Mouse (Mus musculus) telencephalon, adult 2 months (tissue): Measurements from ENCODE around the gene Tysnd1.

Source experiments
- DNase-seq: peaks from one replicate; pipeline ENCODE4 v3.0.0-alpha.2; 2011; ENCODE audit warnings: low read depth, low spot score

The Tysnd1 gene

GRCm38 (mm10) chr10:61689405-61689804 is 5.9 kb upstream of the Tysnd1 start:
- DNase-seq: no peak

- DNase-seq: no peak
These were observed 1.8 kb upstream of the Tysnd1 start for GRCm38 (mm10) chr10:61693563-61693962.

- no peak for DNase-seq
These were observed 617 bp downstream of the Tysnd1 start for GRCm38 (mm10) chr10:61695703-61696559.

- DNase-seq: no peak
These were observed 1.2 kb downstream of the Tysnd1 start for GRCm38 (mm10) chr10:61696560-61696823.

GRCm38 (mm10) chr10:61697028-61697427 is 1.7 kb downstream of the Tysnd1 start:
- no peak for DNase-seq

GRCm38 (mm10) chr10:61704663-61705062 is 9.3 kb downstream of the Tysnd1 start:
- DNase-seq: no peak

- DNase-seq: no peak
These were observed 11.4 kb downstream of the Tysnd1 start for GRCm38 (mm10) chr10:61706412-61707375.

- DNase-seq: no peak
These were observed 18.3 kb downstream of the Tysnd1 start for GRCm38 (mm10) chr10:61713601-61714000.

GRCm38 (mm10) chr10:61714146-61714545 is 18.8 kb downstream of the Tysnd1 start:
- DNase-seq: no peak

GRCm38 (mm10) chr10:61714771-61715461 is 19.6 kb downstream of the Tysnd1 start, which contains the start of gene Aifm2:
Gene Aifm2 (plus strand): TSS chr10:61715263.
- no peak for DNase-seq

- DNase-seq: no peak
These were observed 20.1 kb downstream of the Tysnd1 start for GRCm38 (mm10) chr10:61715462-61715837.

- no peak for DNase-seq
These were observed 20.9 kb downstream of the Tysnd1 start for GRCm38 (mm10) chr10:61715996-61716864.

GRCm38 (mm10) chr10:61717406-61718296 is 22.3 kb downstream of the Tysnd1 start:
- DNase-seq: no peak

GRCm38 (mm10) chr10:61720331-61720730 is 25.0 kb downstream of the Tysnd1 start:
- DNase-seq: no peak

GRCm38 (mm10) chr10:61722215-61722614 is 26.9 kb downstream of the Tysnd1 start:
- DNase-seq: no peak

- no peak for DNase-seq
These were observed 28.0 kb downstream of the Tysnd1 start for GRCm38 (mm10) chr10:61723271-61723670.

- DNase-seq: no peak
These were observed 33.9 kb downstream of the Tysnd1 start for GRCm38 (mm10) chr10:61729181-61729580.

GRCm38 (mm10) chr10:61730171-61730570 is 34.9 kb downstream of the Tysnd1 start:
- DNase-seq: no peak

GRCm38 (mm10) chr10:61734377-61734776 is 39.1 kb downstream of the Tysnd1 start:
- no peak for DNase-seq

- peak; percentile 18 for DNase-seq
These were observed 41.4 kb downstream of the Tysnd1 start for GRCm38 (mm10) chr10:61736671-61737078.
